Mouse (Mus musculus) heart, postnatal 0 days (tissue): ENCODE measurements around the gene Ctsg. TPM values are rescaled to one million over a fixed set of nuclear protein-coding genes. Genes with fewer than 3 reads are reported as not detected.
A peak's percentile ranks its signal among the peaks of the same experiment; 100 is the strongest.
"Not testable (repeated sequence)": the region's sequence is repeated elsewhere in the genome, so short reads cannot be mapped to it uniquely, and the experiment has no call there.

Experiments used
- ATAC-seq: fragments of 200-750 bp; cut with Nextera tagmentation; 2 replicates; pipeline ENCODE4 v1.8.0; 2017; ENCODE audit warnings: low read depth, moderate number of reproducible peaks, moderate library complexity; ENCODE audit not compliant: insufficient read depth
- DNase-seq: peaks from one replicate; pipeline ENCODE4 v3.0.0-alpha.2; 2016; ENCODE audit warnings: low spot score
- H3K27ac ChIP-seq: fragments of 300-500 bp; sonication (generic); 2 replicates; pipeline ENCODE4 v1.5.1; 2014; ENCODE audit warnings: low read depth, mild to moderate bottlenecking
- H3K27me3 ChIP-seq: fragments of 300-500 bp; sonication (generic); 2 replicates; pipeline ENCODE4 v1.6.1; 2014; ENCODE audit warnings: low read length, mixed read lengths; ENCODE audit not compliant: control insufficient read depth, insufficient read depth
- H3K36me3 ChIP-seq: fragments of 300-500 bp; sonication (generic); replicated peaks from 2 replicates; pipeline ENCODE4 v1.6.1; 2014; ENCODE audit warnings: low read length, mixed read lengths; ENCODE audit not compliant: control insufficient read depth, insufficient read depth
- H3K4me1 ChIP-seq: fragments of 300-500 bp; sonication (generic); 2 replicates; pipeline ENCODE4 v1.6.1; 2014; ENCODE audit warnings: antibody characterized with exemption; ENCODE audit not compliant: control insufficient read depth, insufficient read depth
- H3K4me2 ChIP-seq: fragments of 300-500 bp; sonication (generic); 2 replicates; pipeline ENCODE4 v1.6.1; 2014; ENCODE audit warnings: low read depth, mild to moderate bottlenecking, low read length, moderate library complexity
- H3K4me3 ChIP-seq: fragments of 300-500 bp; sonication (generic); 2 replicates; pipeline ENCODE4 v1.5.1; 2014; ENCODE audit warnings: low read depth, low read length
- H3K9ac ChIP-seq: fragments of 300-500 bp; sonication (generic); replicated peaks from 2 replicates; pipeline ENCODE4 v1.6.1; 2014; ENCODE audit warnings: low read depth, low read length, mixed read lengths
- H3K9me3 ChIP-seq: fragments of 300-500 bp; sonication (generic); replicated peaks from 2 replicates; pipeline ENCODE4 v1.6.1; 2016; ENCODE audit warnings: low read length; ENCODE audit not compliant: control insufficient read depth
- CTCF ChIP-seq: IDR thresholded peaks from 2 replicates; pipeline ENCODE4 v1.5.1; 2016; ENCODE audit warnings: antibody characterized with exemption, control low read depth, low read depth
- EP300 ChIP-seq: IDR thresholded peaks from 2 replicates; pipeline ENCODE4 v1.6.1; 2016; ENCODE audit warnings: antibody characterized with exemption, low read depth
- WGBS: fragments of 180-500 bp; shearing (Covaris S2); extraction: QIAGEN DNeasy Blood & Tissue Kit; methylation state at CpG from one replicate; pipeline ENCODE4 v1.1.7; 2014; 5-methylcytosine and 5-hydroxymethylcytosine counted together
- microRNA-seq: library from miRNA; unstranded; fragments of <30 nt; microRNA quantifications from one replicate; pipeline ENCODE4, GENCODE M21; 2016
- polyA plus RNA-seq: library from polyadenylated mRNA; unstranded; fragments of >200 nt; fragmentation: Nextera tagmentation; extraction: Ambion mirVana; gene quantifications from 2 replicates; pipeline ENCODE4 v1.2.1, GENCODE M21; 2015
- total RNA-seq: library from RNA; depleted of rRNA; stranded (reverse); fragments of >200 nt; gene quantifications from 2 replicates; pipeline ENCODE4 v1.2.3, GENCODE M21; 2014; ENCODE audit warnings: low replicate concordance; rRNA removed

The Ctsg gene
- total and polyA plus RNA-seq, 2 experiments from 2014 or later: 0.23 TPM; not detected in 1

DNA sequence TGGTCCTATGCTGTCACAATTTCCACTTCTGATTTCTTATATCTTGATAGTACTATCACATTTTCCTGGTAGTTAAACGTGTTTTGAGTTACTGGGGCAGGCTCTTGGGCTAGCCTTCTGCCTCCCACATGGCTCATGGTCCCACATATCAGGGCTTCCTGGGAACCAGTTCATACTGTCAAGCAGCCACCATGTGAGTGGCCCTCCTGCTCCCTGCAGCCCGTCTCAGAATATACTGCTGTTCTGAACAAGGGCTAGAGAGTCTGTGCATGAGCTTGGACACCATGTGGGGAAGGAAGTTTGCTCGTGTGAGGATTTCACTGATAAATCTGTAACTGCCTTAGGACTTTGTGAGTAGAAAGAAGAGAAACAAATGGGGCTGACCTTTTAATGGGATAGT, 15.7 kb downstream of the Ctsg start:
- no peak for DNase-seq
- Histone ChIP-seq H3K9me3 (no peaks in the 10 kb centered on the region), H3K27ac (no peak overlapping the region), H3K4me2 (no peak overlapping the region), H3K4me3 (no peak overlapping the region), H3K9ac (no peak overlapping the region), H3K4me1 (no peaks in the 10 kb centered on the region), H3K36me3 (no peaks in the 10 kb centered on the region), H3K27me3 (no peaks in the 10 kb centered on the region)
- 61% methylated on average over 3 of the region's 3 CpGs for WGBS
- no peak for ATAC-seq
- no peak for TF ChIP-seq EP300

DNA sequence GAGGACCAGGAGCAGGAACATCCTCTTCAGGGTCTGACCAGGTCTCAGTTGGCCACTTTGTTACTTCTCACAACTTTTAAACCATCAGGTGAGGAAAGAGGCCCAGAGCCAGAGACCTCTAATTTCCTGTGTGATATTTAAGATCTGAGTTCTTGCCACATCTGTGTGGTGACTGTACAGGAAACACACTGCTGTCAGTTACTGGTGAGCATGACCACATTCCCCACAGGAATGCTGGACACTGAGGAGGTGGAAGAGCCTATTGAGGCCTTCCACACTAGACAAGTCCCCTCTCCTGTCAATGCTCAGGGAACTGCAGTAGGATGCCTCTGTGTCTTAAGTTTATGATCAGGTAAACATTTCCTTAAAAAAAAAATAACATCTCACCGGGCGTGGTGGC, 17.2 kb downstream of the Ctsg start, which contains the start of gene Mcpt8:
Mcpt8 (minus strand) TSS at position 107 of the 400 bp plus-strand sequence.
- Histone ChIP-seq H3K36me3 (no peaks in the 10 kb centered on the region), H3K9me3 (no peaks in the 10 kb centered on the region)
- 91% methylated on average over 2 of the region's 2 CpGs for WGBS

DNA sequence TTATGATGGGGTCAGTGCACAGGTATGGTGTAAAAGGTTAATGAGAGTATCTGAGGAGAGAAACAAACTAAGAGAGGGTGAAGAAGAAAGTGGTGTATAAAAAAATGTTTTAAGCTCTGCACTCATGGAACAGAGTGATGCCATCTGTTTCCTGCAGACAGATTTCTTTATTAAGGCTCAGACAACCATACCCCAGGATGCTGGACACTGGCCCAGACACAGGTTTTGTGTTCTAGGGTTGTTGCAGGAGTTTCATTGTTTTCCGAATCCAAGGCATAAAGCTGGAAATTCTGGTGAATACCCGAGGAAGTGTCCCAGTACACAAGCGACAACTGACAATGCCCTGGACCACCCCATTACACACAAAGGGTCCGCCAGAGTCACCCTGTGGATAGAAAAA, 20.4 kb downstream of the Ctsg start:
- H3K9ac ChIP-seq: no peak overlapping the region
- ATAC-seq (no peak), DNase-seq (no peak)
- H3K36me3 ChIP-seq: no peaks in the 10 kb centered on the region
- H3K4me2 ChIP-seq: no peak overlapping the region
- TF ChIP-seq CTCF: no peak
- TF ChIP-seq EP300: no peak
- no peaks in the 10 kb centered on the region for H3K4me1 ChIP-seq
- no peaks in the 10 kb centered on the region for H3K27me3 ChIP-seq
- no peak overlapping the region for H3K4me3 ChIP-seq
- no peaks in the 10 kb centered on the region for H3K9me3 ChIP-seq
- WGBS: 81% methylated on average over 4 of the region's 4 CpGs
- H3K27ac ChIP-seq: no peak overlapping the region

More for the DNA sequence above, 17.2 kb downstream of the Ctsg start, which contains the start of gene Mcpt8:
- no peak for ATAC-seq
- Histone ChIP-seq H3K4me3 (no peak within 1 kb of the TSS), H3K27me3 (no peaks in the 10 kb centered on the region), H3K9ac (no peak within 1 kb of the TSS), H3K4me1 (no peaks in the 10 kb centered on the region), H3K4me2 (no peak within 1 kb of the TSS), H3K27ac (no peak within 1 kb of the TSS)
- TF ChIP-seq EP300 (no peak), CTCF (no peak)
- no peak for DNase-seq

DNA sequence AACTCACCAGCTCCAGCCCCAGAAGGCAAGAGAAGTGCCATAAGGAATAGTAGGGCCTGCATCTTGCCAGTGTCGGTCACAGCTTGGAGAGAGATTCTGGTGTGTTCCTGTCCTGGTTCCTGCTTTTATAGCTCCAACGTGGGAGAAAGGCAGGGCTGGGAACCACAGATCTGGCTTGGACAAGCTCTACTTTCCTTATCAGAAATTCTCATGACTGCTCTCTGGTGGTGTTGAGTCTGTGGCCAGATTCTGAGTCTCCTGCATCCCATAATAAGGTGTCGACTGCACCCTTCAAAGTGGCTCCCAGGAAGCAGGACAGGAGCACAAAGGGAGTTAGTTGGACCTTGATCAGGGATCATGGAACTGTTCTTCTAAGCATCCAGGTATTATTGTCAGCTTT, 40.2 kb downstream of the Ctsg start, which contains the start of gene Mcpt4:
Mcpt4 (minus strand) TSS at position 101 of the 400 bp plus-strand sequence.
- not testable (repeated sequence) for DNase-seq, H3K9ac ChIP-seq, H3K4me2 ChIP-seq, H3K27ac ChIP-seq, H3K36me3 ChIP-seq, H3K4me1 ChIP-seq, H3K4me3 ChIP-seq, H3K27me3 ChIP-seq, H3K9me3 ChIP-seq, ATAC-seq
- 39% methylated on average over 3 of the region's 3 CpGs for WGBS

DNA sequence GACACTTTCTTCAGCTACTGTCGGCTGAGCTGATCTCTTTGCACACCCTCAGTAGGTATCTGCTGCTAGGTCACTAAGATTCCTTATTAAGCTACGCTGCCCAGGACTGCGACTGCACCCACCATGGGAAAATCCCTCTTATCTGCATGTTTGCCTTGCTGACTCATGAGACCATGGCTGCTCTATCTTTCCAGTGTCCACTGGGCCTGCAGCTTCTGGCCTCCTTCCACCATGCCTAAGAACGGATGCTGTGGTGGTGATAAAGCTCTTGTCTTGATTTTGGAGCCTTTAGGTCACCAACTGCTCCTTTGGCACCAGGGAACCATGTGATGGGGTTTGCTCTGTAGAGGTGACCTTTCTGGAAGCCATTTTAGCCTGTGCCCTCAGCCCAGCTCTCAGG, 44.7 kb downstream of the Ctsg start:
- Histone ChIP-seq H3K4me3 (no peak overlapping the region), H3K4me1 (no peaks in the 10 kb centered on the region), H3K9me3 (no peaks in the 10 kb centered on the region), H3K27me3 (no peaks in the 10 kb centered on the region), H3K4me2 (no peak overlapping the region), H3K9ac (no peak overlapping the region), H3K27ac (no peak overlapping the region), H3K36me3 (no peaks in the 10 kb centered on the region)
- WGBS: 34% methylated on average over 4 of the region's 4 CpGs
- DNase-seq (peak; percentile 9), ATAC-seq (no peak)
- TF ChIP-seq CTCF (no peak), EP300 (no peak)

DNA sequence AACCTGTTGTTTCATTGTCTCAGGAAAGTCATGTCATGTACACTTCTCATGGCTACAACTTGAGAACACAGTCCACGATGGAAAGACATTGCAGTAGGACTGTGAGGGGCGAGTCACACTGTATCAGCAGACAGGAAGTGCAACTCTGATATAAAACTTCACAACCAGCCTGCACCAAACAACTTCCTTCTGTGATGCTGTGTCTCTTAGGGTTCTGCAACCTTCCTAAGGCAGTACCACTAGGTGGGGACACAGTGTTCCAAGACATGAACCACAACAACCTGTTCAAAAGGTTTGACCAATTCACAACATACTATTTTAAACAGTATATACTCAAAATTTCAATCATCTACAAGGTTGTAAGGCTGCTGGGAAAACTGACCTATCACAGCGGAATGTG, 47.0 kb downstream of the Ctsg start:
- DNase-seq: no peak
- no peak overlapping the region for H3K4me3 ChIP-seq
- H3K4me2 ChIP-seq: no peak overlapping the region
- 56% methylated on average over 3 of the region's 3 CpGs for WGBS
- no peaks in the 10 kb centered on the region for H3K4me1 ChIP-seq
- no peaks in the 10 kb centered on the region for H3K27me3 ChIP-seq
- TF ChIP-seq CTCF (no peak), EP300 (no peak)
- H3K9me3 ChIP-seq: no peaks in the 10 kb centered on the region
- no peak overlapping the region for H3K27ac ChIP-seq
- no peak for ATAC-seq
- no peaks in the 10 kb centered on the region for H3K36me3 ChIP-seq
- H3K9ac ChIP-seq: no peak overlapping the region

Small RNAs within 50 kb of the gene (microRNA-seq; reads per million reads assigned to microRNA genes)
- not detected for gene Mir6949

Other genes starting within 250 kb of the Ctsg start
- 27.6 and 29.0 TPM in 2 replicates for gene Nynrin, start 248.6 kb downstream of the Ctsg start, total RNA-seq
- gene Nynrin, start 248.6 kb downstream of the Ctsg start, polyA plus RNA-seq: 3.9 and 4.7 TPM in 2 replicates
- gene Cbln3, start 218.2 kb downstream of the Ctsg start, total RNA-seq: 0.73 and 2.5 TPM in 2 replicates
- gene Cbln3, start 218.2 kb downstream of the Ctsg start, polyA plus RNA-seq: 0.47 and 0.68 TPM in 2 replicates
- 17.1 and 19.5 TPM in 2 replicates for gene Khnyn, start 217.6 kb downstream of the Ctsg start, total RNA-seq
- gene Khnyn, start 217.6 kb downstream of the Ctsg start, polyA plus RNA-seq: 5.0 and 5.3 TPM in 2 replicates
- 89.1 and 138 TPM in 2 replicates for gene Sdr39u1, start 202.3 kb downstream of the Ctsg start, total RNA-seq
- gene Sdr39u1, start 202.3 kb downstream of the Ctsg start, polyA plus RNA-seq: 79.5 and 88.3 TPM in 2 replicates
- gene Cma1, start 157.9 kb downstream of the Ctsg start, total RNA-seq: 1.6 and 4.4 TPM in 2 replicates
- 22.1 and 24.1 TPM in 2 replicates for gene Cma1, start 157.9 kb downstream of the Ctsg start, polyA plus RNA-seq
- not detected in 2 replicates for gene Cma2, start 151.6 kb downstream of the Ctsg start, total RNA-seq
- not detected in 2 replicates for gene Cma2, start 151.6 kb downstream of the Ctsg start, polyA plus RNA-seq
- not detected in 2 replicates for gene Mcpt1, start 84.6 kb downstream of the Ctsg start, total RNA-seq
- gene Mcpt1, start 84.6 kb downstream of the Ctsg start, polyA plus RNA-seq: not detected in 2 replicates
- not detected in 2 replicates for gene Mcpt9, start 72.1 kb downstream of the Ctsg start, total RNA-seq
- not detected in 2 replicates for gene Mcpt9, start 72.1 kb downstream of the Ctsg start, polyA plus RNA-seq
- gene Mcpt2, start 60.5 kb downstream of the Ctsg start, total RNA-seq: not detected in 2 replicates
- gene Mcpt2, start 60.5 kb downstream of the Ctsg start, polyA plus RNA-seq: not detected in 2 replicates
- gene Mcpt4, start 40.3 kb downstream of the Ctsg start, total RNA-seq: 0.12 TPM in 1 of 2 replicates, not detected in the other
- gene Mcpt4, start 40.3 kb downstream of the Ctsg start, polyA plus RNA-seq: 1.8 and 2.3 TPM in 2 replicates
- gene Mcpt8, start 17.3 kb downstream of the Ctsg start, total RNA-seq: not detected in 2 replicates
- gene Mcpt8, start 17.3 kb downstream of the Ctsg start, polyA plus RNA-seq: 0.22 and 0.38 TPM in 2 replicates
- gene Gzme, start 18.1 kb upstream of the Ctsg start, total RNA-seq: not detected in 2 replicates
- gene Gzme, start 18.1 kb upstream of the Ctsg start, polyA plus RNA-seq: not detected in 2 replicates
- not detected in 2 replicates for gene Gzmd, start 30.0 kb upstream of the Ctsg start, total RNA-seq
- gene Gzmd, start 30.0 kb upstream of the Ctsg start, polyA plus RNA-seq: not detected in 2 replicates
- not detected in 2 replicates for gene Gzmg, start 57.0 kb upstream of the Ctsg start, total RNA-seq
- gene Gzmg, start 57.0 kb upstream of the Ctsg start, polyA plus RNA-seq: not detected in 2 replicates
- not detected in 2 replicates for gene Gzmn, start 72.0 kb upstream of the Ctsg start, total RNA-seq
- not detected in 2 replicates for gene Gzmn, start 72.0 kb upstream of the Ctsg start, polyA plus RNA-seq
- gene Gzmf, start 108.8 kb upstream of the Ctsg start, total RNA-seq: not detected in 2 replicates
- gene Gzmf, start 108.8 kb upstream of the Ctsg start, polyA plus RNA-seq: not detected in 2 replicates
- gene Gzmc, start 132.1 kb upstream of the Ctsg start, total RNA-seq: not detected in 2 replicates
- not detected in 2 replicates for gene Gzmc, start 132.1 kb upstream of the Ctsg start, polyA plus RNA-seq
- gene Gzmb, start 159.7 kb upstream of the Ctsg start, total RNA-seq: not detected in 2 replicates
- gene Gzmb, start 159.7 kb upstream of the Ctsg start, polyA plus RNA-seq: not detected in 2 replicates